Comparison of ENCODE assay signal across 9 mouse cellular contexts in the genomic region with DNA sequence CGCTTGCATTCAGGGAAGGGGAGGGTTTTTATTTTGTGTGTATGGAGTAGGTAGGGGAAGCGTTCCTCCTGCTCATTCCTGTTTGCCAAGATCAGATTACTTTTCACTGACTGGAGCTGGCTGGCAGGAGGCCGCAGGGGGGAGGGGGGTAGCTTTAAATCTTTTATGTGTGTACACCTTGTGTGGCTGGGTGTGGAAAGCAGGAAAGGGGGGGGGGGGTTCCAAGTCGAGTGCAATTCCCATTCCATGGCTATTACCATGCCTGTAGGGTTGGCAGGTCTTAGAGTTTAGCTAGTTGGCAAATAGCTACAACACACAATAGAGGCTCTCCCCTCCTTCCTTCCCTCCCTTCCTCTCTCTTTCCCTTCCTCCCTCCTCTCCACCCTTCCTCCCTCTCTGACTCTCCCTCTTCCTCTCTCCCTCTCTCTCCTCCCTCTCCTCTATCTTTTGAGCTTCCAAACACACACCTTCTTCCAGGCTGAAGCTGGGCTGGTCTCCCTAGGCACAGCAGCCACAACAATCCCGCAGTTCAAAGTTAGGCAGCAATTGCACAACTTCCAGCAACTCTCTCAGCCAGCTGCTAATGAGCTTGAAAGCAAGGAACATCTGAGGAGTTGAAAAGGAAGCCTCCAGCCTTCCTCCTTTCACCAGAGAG. TPM values are rescaled to one million over a fixed set of nuclear protein-coding genes. Genes with fewer than 3 reads are reported as not detected.
DNase-seq lines count a peak whose midpoint lies in the region; ATAC-seq lines count a peak whose summit lies in the region.
"Had no signal": no experiment of that assay in that cellular context is flagged by ENCODE, and none has a peak within 500 bp of the region (broad histone marks: within the 10 kb centered on the region; RNA-seq: fewer than 3 reads in every experiment).

Gene Rassf9, plus strand, starts transcription at position 416 of the 655 bp plus-strand sequence.

- peak within 1 kb of the TSS; percentile 36 for H3K4me3 ChIP-seq in embryonic facial prominence, embryonic 13.5 days
- no peak within 1 kb of the TSS for H3K4me3 ChIP-seq in midbrain, embryonic 11.5 days (ENCODE audit: low read depth, low read length)
- H3K4me3 ChIP-seq: liver, embryonic 15.5 days had no signal

- H3K9me3 ChIP-seq in embryonic facial prominence, embryonic 13.5 days, result no peaks in the 10 kb centered on the region
- H3K9me3 ChIP-seq in midbrain, embryonic 11.5 days (ENCODE audit: control insufficient read depth, low read length), result no peaks in the 10 kb centered on the region
- H3K9me3 ChIP-seq: liver, embryonic 15.5 days had no signal

- peak; percentile 33 for DNase-seq in ZHBTc4 (ENCODE audit: low read depth, low spot score)
- no peak for DNase-seq in heart, postnatal 25 days (ENCODE audit: low spot score)
- DNase-seq in kidney, postnatal 36 days, result peak; percentile 78 to 80
- DNase-seq in midbrain, embryonic 11.5 days (ENCODE audit: low spot score, missing footprints), result peak; percentile 78
- no peak for DNase-seq in spleen, postnatal 4 days (ENCODE audit: low spot score in 2 of 2)
- DNase-seq in T-cell, adult 2 months (ENCODE audit: low spot score), result no peak

- H3K36me3 ChIP-seq in embryonic facial prominence, embryonic 13.5 days, result no peaks in the 10 kb centered on the region
- no peaks in the 10 kb centered on the region for H3K36me3 ChIP-seq in midbrain, embryonic 11.5 days (ENCODE audit: control insufficient read depth, insufficient read depth, low read length)
- H3K36me3 ChIP-seq: liver, embryonic 15.5 days had no signal

- peak; percentile 94 for ATAC-seq in embryonic facial prominence, embryonic 13.5 days (ENCODE audit: insufficient number of reproducible peaks, insufficient read depth, low FRiP score, low TSS enrichment, low read depth)
- ATAC-seq in midbrain, embryonic 11.5 days (ENCODE audit: low FRiP score), result peak; percentile 62
- no peak for ATAC-seq in CD4-positive, CD25-positive, alpha-beta regulatory T cell, adult 4 months

- WGBS in embryonic facial prominence, embryonic 13.5 days, result 3% methylated on average over 5 of the region's 5 CpGs
- WGBS in midbrain, embryonic 11.5 days, result 11% methylated on average over 5 of the region's 5 CpGs

- peak within 1 kb of the TSS; percentile 61 for H3K9ac ChIP-seq in embryonic facial prominence, embryonic 13.5 days
- no peak within 1 kb of the TSS for H3K9ac ChIP-seq in midbrain, embryonic 11.5 days (ENCODE audit: low read length)
- H3K9ac ChIP-seq: liver, embryonic 15.5 days had no signal

- no peaks in the 10 kb centered on the region for H3K27me3 ChIP-seq in embryonic facial prominence, embryonic 13.5 days
- no peaks in the 10 kb centered on the region for H3K27me3 ChIP-seq in midbrain, embryonic 11.5 days (ENCODE audit: control insufficient read depth, insufficient read depth, low read length)
- H3K27me3 ChIP-seq: liver, embryonic 15.5 days had no signal

- peak within 1 kb of the TSS; percentile 83 for H3K27ac ChIP-seq in embryonic facial prominence, embryonic 13.5 days
- H3K27ac ChIP-seq in midbrain, embryonic 11.5 days (ENCODE audit: low read depth, low read length), result no peak within 1 kb of the TSS
- H3K27ac ChIP-seq: liver, embryonic 15.5 days had no signal

- peaks cover 11% of the 10 kb centered on the region; the same call in 1 of the 2 replicates for H3K4me1 ChIP-seq in embryonic facial prominence, embryonic 13.5 days
- no peaks in the 10 kb centered on the region for H3K4me1 ChIP-seq in midbrain, embryonic 11.5 days (ENCODE audit: control insufficient read depth, insufficient read depth, low read length)
- H3K4me1 ChIP-seq: liver, embryonic 15.5 days had no signal

- H3K4me2 ChIP-seq in embryonic facial prominence, embryonic 13.5 days, result peak within 1 kb of the TSS; percentile 42
- H3K4me2 ChIP-seq in midbrain, embryonic 11.5 days, result no peak within 1 kb of the TSS
- H3K4me2 ChIP-seq: liver, embryonic 15.5 days had no signal

- intact Hi-C loops in heart, postnatal 25 days (cut with DNase I), result loop anchor here (10.0 kb wide), 1 partner anchor 53 kb away; no protein-coding TSS in a partner anchor

RNA-seq across cellular contexts. Expression of gene Rassf9, which starts in this region (rescaled TPM):
- 3.3 and 4.7 TPM in 2 replicates for polyA plus RNA-seq in embryonic facial prominence, embryonic 13.5 days (2015; fragmentation: Nextera tagmentation; extraction: Ambion mirVana)
- total RNA-seq in heart, postnatal 25 days (2021), result 10 to 100 TPM; 16.2 to 17.0 TPM
- 0.87 and 1.2 TPM in 2 replicates for polyA plus RNA-seq in midbrain, embryonic 11.5 days (2014; fragmentation: Nextera tagmentation; extraction: Ambion mirVana)
- polyA plus RNA-seq in CD4-positive, CD25-positive, alpha-beta regulatory T cell, adult 4 months (2017; shearing (Covaris generic)), result under 1 TPM; 0.11 to 0.27 TPM

Comparison
In these comparisons a context has a peak if more than half of its experiments do, and no peak if none do; other contexts are left out.
1. DNase-seq: peak in ZHBTc4 (single experiment), kidney, postnatal 36 days (2 of 2) and midbrain, embryonic 11.5 days (single experiment); none in heart, postnatal 25 days (single experiment), spleen, postnatal 4 days (0 of 2) and T-cell, adult 2 months (single experiment).